Mouse (Mus musculus) olfactory bulb, adult 2 months (tissue): ENCODE data around the gene Tmc5.

Experiments
- CTCF ChIP-seq: fragments of 200-500 bp; IDR thresholded peaks from 2 replicates; pipeline ENCODE4 v1.5.1; 2012; ENCODE audit warnings: low read depth, mild to moderate bottlenecking, low read length, moderate library complexity; ENCODE audit not compliant: insufficient read depth
- POLR2A ChIP-seq: fragments of 200-500 bp; IDR thresholded peaks from 2 replicates; pipeline ENCODE4 v1.6.1; 2012; ENCODE audit warnings: mild to moderate bottlenecking, low read depth, low read length, moderate library complexity; ENCODE audit not compliant: insufficient read depth

- TF ChIP-seq POLR2A (no peak), CTCF (no peak)
Observed at GRCm38 (mm10) chr7:118614076-118614475, 17.0 kb downstream of the Tmc5 start.
